Mouse (Mus musculus) intestine, postnatal 0 days (tissue): ENCODE measurements around the gene Efcab9. TPM values are rescaled to one million over a fixed set of nuclear protein-coding genes. Genes with fewer than 3 reads are reported as not detected.

Experiments
- ATAC-seq: fragments of 200-750 bp; cut with Nextera tagmentation; 2 replicates; pipeline ENCODE4 v1.8.0; 2017; ENCODE audit warnings: mild to moderate bottlenecking, moderate TSS enrichment, moderate library complexity
- H3K27ac ChIP-seq: fragments of 300-500 bp; sonication (generic); 2 replicates; pipeline ENCODE4 v1.5.1; 2014; ENCODE audit warnings: mild to moderate bottlenecking, low read depth, low read length, moderate library complexity
- H3K27me3 ChIP-seq: fragments of 300-500 bp; sonication (generic); replicated peaks from 2 replicates; pipeline ENCODE4 v1.6.1; 2014; ENCODE audit warnings: low read length, mixed read lengths; ENCODE audit not compliant: control insufficient read depth, insufficient read depth
- H3K36me3 ChIP-seq: fragments of 300-500 bp; sonication (generic); 2 replicates; pipeline ENCODE4 v1.6.1; 2014; ENCODE audit warnings: mild to moderate bottlenecking, moderate library complexity; ENCODE audit not compliant: control insufficient read depth, insufficient read depth
- H3K4me1 ChIP-seq: fragments of 300-500 bp; sonication (generic); replicated peaks from 2 replicates; pipeline ENCODE4 v1.6.1; 2014; ENCODE audit warnings: antibody characterized with exemption, low read length, mixed read lengths; ENCODE audit not compliant: control insufficient read depth, insufficient read depth
- H3K4me2 ChIP-seq: fragments of 300-500 bp; sonication (generic); replicated peaks from 2 replicates; pipeline ENCODE4 v1.6.1; 2014; ENCODE audit warnings: low read depth, mild to moderate bottlenecking, moderate library complexity
- H3K4me3 ChIP-seq: fragments of 300-500 bp; sonication (generic); 2 replicates; pipeline ENCODE4 v1.5.1; 2014; ENCODE audit warnings: low read depth, low read length
- H3K9ac ChIP-seq: fragments of 300-500 bp; sonication (generic); 2 replicates; pipeline ENCODE4 v1.6.1; 2014; ENCODE audit warnings: mild to moderate bottlenecking, low read depth, low read length
- H3K9me3 ChIP-seq: fragments of 300-500 bp; sonication (generic); 2 replicates; pipeline ENCODE4 v1.6.1; 2016; ENCODE audit warnings: mixed run types; ENCODE audit not compliant: control insufficient read depth
- CTCF ChIP-seq: sonication (generic); IDR thresholded peaks from 2 replicates; pipeline ENCODE4 v1.5.1; 2016; ENCODE audit warnings: low read depth, mild to moderate bottlenecking, control low read depth, antibody characterized with exemption, moderate library complexity
- WGBS: fragments of 180-500 bp; shearing (Covaris S2); extraction: QIAGEN DNeasy Blood & Tissue Kit; methylation state at CpG from one replicate; pipeline ENCODE4 v1.1.7; 2014; 5-methylcytosine and 5-hydroxymethylcytosine counted together
- polyA plus RNA-seq: library from polyadenylated mRNA; unstranded; fragments of >200 nt; fragmentation: Nextera tagmentation; extraction: Ambion mirVana; gene quantifications from 2 replicates; pipeline ENCODE4 v1.2.1, GENCODE M21; 2015

The Efcab9 gene
- polyA plus RNA-seq, 1 experiment from 2014 or later: 0.21 TPM

DNA sequence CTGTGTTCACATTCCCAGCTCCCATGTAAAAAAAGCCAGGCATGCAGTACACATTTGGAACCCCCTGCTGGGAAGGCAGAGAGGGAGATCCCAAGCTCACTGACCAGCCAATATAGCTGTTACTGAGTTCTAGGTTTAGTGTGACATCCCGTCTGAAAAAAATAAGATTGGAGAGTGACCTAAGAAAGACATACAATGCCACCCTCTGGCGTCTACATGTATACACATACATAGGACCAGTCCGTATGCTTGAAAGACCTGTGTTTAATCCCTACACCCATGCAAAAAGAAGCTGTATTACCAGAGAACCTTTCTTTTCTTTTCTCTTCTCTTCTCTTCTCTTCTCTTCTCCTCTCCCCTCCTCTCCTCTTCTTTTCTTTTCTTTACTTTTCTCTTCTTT, 46.6 kb downstream of the Efcab9 start:
- H3K9me3 ChIP-seq: no peaks in the 10 kb centered on the region
- no peak overlapping the region for H3K4me2 ChIP-seq
- no peak overlapping the region for H3K4me3 ChIP-seq
- H3K27ac ChIP-seq: no peak overlapping the region
- 0 out of 2 replicates have a peak, but pooled peaks cover 5% of the 10 kb centered on the region for H3K4me1 ChIP-seq
- TF ChIP-seq CTCF: peak; percentile 39
- H3K27me3 ChIP-seq: no peaks in the 10 kb centered on the region
- no peaks in the 10 kb centered on the region for H3K36me3 ChIP-seq
- no peak for ATAC-seq
- 62% methylated on average over 3 of the region's 3 CpGs for WGBS
- no peak overlapping the region for H3K9ac ChIP-seq

DNA sequence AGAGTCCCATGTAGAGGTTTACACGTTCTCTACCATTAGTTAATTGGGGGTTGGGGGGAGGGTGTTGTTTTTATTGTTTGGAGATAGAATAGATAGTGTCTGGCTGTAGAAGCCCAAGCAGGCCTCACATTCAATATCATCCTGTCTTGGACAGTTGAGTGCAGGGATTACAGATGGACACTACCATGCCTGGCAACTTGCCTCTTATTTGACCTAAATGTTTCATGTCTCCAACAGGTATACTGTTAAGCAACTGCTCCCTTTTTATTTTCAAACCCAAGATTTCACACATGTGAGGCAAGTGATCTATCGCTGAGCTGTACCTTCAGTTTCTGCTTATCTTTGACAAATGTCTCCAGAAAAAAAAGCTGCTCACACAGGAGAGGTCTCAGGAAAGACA, 50.4 kb downstream of the Efcab9 start:
- WGBS: 51% methylated on average over 2 of the region's 2 CpGs
- no peaks in the 10 kb centered on the region for H3K36me3 ChIP-seq
- no peak for ATAC-seq
- no peaks in the 10 kb centered on the region for H3K9me3 ChIP-seq
- H3K27ac ChIP-seq: no peak overlapping the region
- no peaks in the 10 kb centered on the region for H3K4me1 ChIP-seq
- H3K27me3 ChIP-seq: no peaks in the 10 kb centered on the region
- TF ChIP-seq CTCF: no peak
- H3K9ac ChIP-seq: no peak overlapping the region
- H3K4me3 ChIP-seq: no peak overlapping the region
- no peak overlapping the region for H3K4me2 ChIP-seq

DNA sequence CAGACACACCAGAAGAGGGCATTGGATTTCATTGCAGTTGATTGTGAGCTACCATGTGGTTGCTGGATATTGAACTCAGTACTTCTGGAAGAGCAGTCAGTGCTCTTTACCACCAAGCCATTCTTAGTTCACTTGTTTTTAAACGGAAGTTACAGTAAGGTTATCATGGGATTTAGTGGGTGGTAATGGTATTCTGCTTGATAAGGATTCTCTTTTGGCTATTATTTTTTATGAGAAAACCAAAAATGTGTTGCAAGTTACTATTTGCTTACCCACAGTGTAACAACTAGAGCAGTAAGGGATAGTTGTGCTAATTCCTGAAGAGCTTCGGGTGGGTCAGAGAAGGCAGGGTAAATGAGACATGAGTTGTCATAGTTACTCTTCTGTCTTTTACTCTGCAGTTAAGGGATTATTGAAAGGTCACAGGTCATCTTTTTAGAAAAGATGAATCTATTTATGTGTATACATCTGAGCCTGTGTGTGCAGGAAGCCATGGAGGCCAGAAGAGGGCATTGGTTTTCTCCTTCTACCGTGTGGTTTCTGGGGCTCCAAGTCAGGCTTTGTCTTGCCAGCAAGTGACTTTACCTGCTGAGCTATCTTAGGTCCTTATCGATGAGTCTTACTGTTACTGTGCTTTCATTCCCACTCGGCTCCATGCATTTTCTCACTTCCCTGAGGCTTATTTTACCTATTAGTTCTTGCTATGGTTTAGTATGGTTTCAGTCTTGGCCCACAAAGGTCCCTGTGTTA, 56.2 kb downstream of the Efcab9 start:
- ATAC-seq: no peak
- Histone ChIP-seq H3K27me3 (no peaks in the 10 kb centered on the region), H3K27ac (no peak overlapping the region), H3K4me3 (no peak overlapping the region), H3K4me1 (no peaks in the 10 kb centered on the region), H3K9me3 (no peaks in the 10 kb centered on the region), H3K36me3 (no peaks in the 10 kb centered on the region), H3K9ac (no peak overlapping the region), H3K4me2 (no peak overlapping the region)
- WGBS: 79% methylated on average over 5 of the region's 5 CpGs
- TF ChIP-seq CTCF: peak; percentile 27; the same call in 1 of the 2 replicates

DNA sequence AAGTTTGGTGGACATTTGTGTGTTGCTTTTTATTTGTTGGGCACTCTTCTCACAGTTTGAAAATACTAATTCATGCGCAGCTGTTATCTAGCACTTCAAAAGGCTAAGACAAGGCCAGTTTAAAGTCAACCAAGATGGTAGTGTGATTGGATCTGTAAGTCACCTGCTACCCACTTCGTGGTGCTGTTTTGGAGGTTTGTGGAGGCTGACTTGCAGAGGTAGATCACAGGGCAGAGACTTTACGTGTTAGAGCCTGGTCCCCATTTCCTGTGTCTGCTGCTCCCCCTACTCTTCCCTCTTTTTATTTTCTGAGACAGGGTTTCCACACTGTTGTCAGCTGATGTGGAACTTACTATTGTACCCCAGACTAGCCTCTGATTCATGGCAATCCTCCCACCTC, 57.2 kb downstream of the Efcab9 start:
- ATAC-seq: no peak
- TF ChIP-seq CTCF: no peak
- no peak overlapping the region for H3K27ac ChIP-seq
- H3K4me2 ChIP-seq: no peak overlapping the region
- H3K4me1 ChIP-seq: no peaks in the 10 kb centered on the region
- no peaks in the 10 kb centered on the region for H3K36me3 ChIP-seq
- no peak overlapping the region for H3K4me3 ChIP-seq
- no peaks in the 10 kb centered on the region for H3K27me3 ChIP-seq
- WGBS: 86% methylated on average over 3 of the region's 3 CpGs
- no peak overlapping the region for H3K9ac ChIP-seq
- H3K9me3 ChIP-seq: no peaks in the 10 kb centered on the region

Other genes starting within 250 kb of the Efcab9 start
- gene Hba-a1, start 248.6 kb downstream of the Efcab9 start, polyA plus RNA-seq: 405 and 624 TPM in 2 replicates
- not detected in 2 replicates for gene Hbq1b, start 245.1 kb downstream of the Efcab9 start, polyA plus RNA-seq
- 860 and 1,295 TPM in 2 replicates for gene Hba-a2, start 235.6 kb downstream of the Efcab9 start, polyA plus RNA-seq
- 0.21 TPM in 1 of 2 replicates, not detected in the other for gene Hbq1a, start 232.0 kb downstream of the Efcab9 start, polyA plus RNA-seq
- gene Sh3pxd2b, start 184.3 kb downstream of the Efcab9 start, polyA plus RNA-seq: 3.2 TPM in 2 replicates
- gene Ubtd2, start 76.7 kb downstream of the Efcab9 start, polyA plus RNA-seq: 7.1 and 7.9 TPM in 2 replicates
- 2.6 and 2.7 TPM in 2 replicates for gene Stk10, start 1.2 kb upstream of the Efcab9 start, polyA plus RNA-seq
- gene Fbxw11, start 110.6 kb upstream of the Efcab9 start, polyA plus RNA-seq: 33.8 and 34.0 TPM in 2 replicates